Mouse (Mus musculus): ENCODE results near the gene Zbtb46.

DNA sequence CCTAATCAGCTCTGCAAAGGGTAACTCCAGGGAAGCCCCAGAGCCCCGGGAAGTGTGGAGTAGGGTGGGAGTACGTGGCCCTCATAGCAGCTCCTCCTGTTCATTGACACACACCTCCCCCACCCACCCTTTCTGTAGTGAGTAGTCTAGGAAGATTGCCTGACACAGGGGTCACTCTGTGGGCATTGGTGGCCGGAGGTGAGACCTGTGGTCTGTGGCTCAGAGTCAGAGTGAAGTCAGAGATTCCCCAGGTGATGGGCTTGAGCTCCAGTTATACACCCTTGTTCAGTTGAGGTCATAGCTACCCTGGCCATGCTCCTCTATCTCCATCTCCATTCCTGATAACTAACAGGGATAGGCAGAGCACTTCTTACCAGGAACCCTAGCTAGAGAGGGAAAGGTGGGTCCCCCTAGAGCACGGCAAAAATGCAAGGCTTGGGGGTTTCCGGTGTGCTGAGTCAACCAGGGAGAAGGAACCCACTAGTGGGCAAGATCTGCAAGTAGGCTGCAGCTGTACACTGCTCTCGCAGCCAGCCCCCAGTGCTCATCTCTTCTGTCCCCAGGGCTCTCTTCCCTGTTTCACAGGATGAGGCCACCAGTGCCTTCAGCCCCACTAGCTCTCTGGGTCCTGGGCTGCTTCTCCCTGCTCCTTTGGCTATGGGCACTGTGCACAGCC, 77.5 kb downstream of the Zbtb46 start:
- TF ChIP-seq CTCF (IDR thresholded peaks at IDR 0.05; ENCODE audit: borderline replicate concordance, control insufficient read depth, extremely low read depth, insufficient read depth, low read length, poor library complexity) (no peak), POLR2A (IDR thresholded peaks at IDR 0.05; ENCODE audit: control insufficient read depth, extremely low read depth, insufficient read depth, low read length, poor library complexity) (no peak)

Data from thymus, adult 2 months (tissue).